Mouse (Mus musculus) liver, postnatal 0 days (tissue): Measurements from ENCODE around the gene Cdkl2. TPM values are rescaled to one million over a fixed set of nuclear protein-coding genes. Genes with fewer than 3 reads are reported as not detected.

ENCODE experiments used
- ATAC-seq: fragments of 200-750 bp; cut with Nextera tagmentation; 2 replicates; pipeline ENCODE4 v1.8.0; 2017; ENCODE audit warnings: mild to moderate bottlenecking, moderate library complexity
- DNase-seq: peaks from one replicate; pipeline ENCODE4 v3.0.0-alpha.2; 2016
- H3K27ac ChIP-seq: fragments of 300-500 bp; sonication (generic); 2 replicates; pipeline ENCODE4 v1.5.1; 2014; ENCODE audit warnings: antibody characterized with exemption, moderate library complexity, mild to moderate bottlenecking, low read depth
- H3K27me3 ChIP-seq: fragments of 300-500 bp; sonication (generic); 2 replicates; pipeline ENCODE4 v1.6.1; 2014; ENCODE audit warnings: low read length, control low read depth, mixed read lengths; ENCODE audit not compliant: insufficient read depth
- H3K36me3 ChIP-seq: fragments of 300-500 bp; sonication (generic); replicated peaks from 2 replicates; pipeline ENCODE4 v1.6.1; 2014; ENCODE audit warnings: mild to moderate bottlenecking, control low read depth, low read length, moderate library complexity, mixed read lengths; ENCODE audit not compliant: insufficient read depth
- H3K4me1 ChIP-seq: fragments of 300-500 bp; sonication (generic); 2 replicates; pipeline ENCODE4 v1.6.1; 2014; ENCODE audit warnings: antibody characterized with exemption, mild to moderate bottlenecking, control low read depth; ENCODE audit not compliant: insufficient read depth
- H3K4me2 ChIP-seq: fragments of 300-500 bp; sonication (generic); 2 replicates; pipeline ENCODE4 v1.6.1; 2014; ENCODE audit warnings: low read depth, mild to moderate bottlenecking, low read length, moderate library complexity, mixed read lengths
- H3K4me3 ChIP-seq: fragments of 300-500 bp; sonication (generic); 2 replicates; pipeline ENCODE4 v1.5.1; 2014; ENCODE audit warnings: low read depth, low read length
- H3K9ac ChIP-seq: fragments of 300-500 bp; sonication (generic); replicated peaks from 2 replicates; pipeline ENCODE4 v1.6.1; 2014; ENCODE audit warnings: mild to moderate bottlenecking, moderate library complexity
- H3K9me3 ChIP-seq: fragments of 300-500 bp; sonication (generic); 2 replicates; pipeline ENCODE4 v1.6.1; 2016; ENCODE audit warnings: mild to moderate bottlenecking, control low read depth, low read length, mixed read lengths
- CTCF ChIP-seq: sonication (generic); IDR thresholded peaks from 2 replicates; pipeline ENCODE4 v1.5.1; 2016; ENCODE audit warnings: antibody characterized with exemption, low read depth
- EP300 ChIP-seq: IDR thresholded peaks from 2 replicates; pipeline ENCODE4 v1.6.1; 2016; ENCODE audit warnings: antibody characterized with exemption, low read depth, mild to moderate bottlenecking
- WGBS: fragments of 180-500 bp; shearing (Covaris S2); extraction: QIAGEN DNeasy Blood & Tissue Kit; methylation state at CpG from one replicate; pipeline ENCODE4 v1.1.7; 2014; ENCODE audit not compliant: insufficient replicate concordance; 5-methylcytosine and 5-hydroxymethylcytosine counted together
- polyA plus RNA-seq: library from polyadenylated mRNA; unstranded; fragments of >200 nt; fragmentation: Nextera tagmentation; extraction: Ambion mirVana; gene quantifications from 2 replicates; pipeline ENCODE4 v1.2.1, GENCODE M21; 2015

Cdkl2 gene
- 0.73 and 0.90 TPM in 2 replicates for polyA plus RNA-seq

GRCm38 (mm10) chr5:92043783-92044182, at the start of gene Cdkl2:
Gene Cdkl2 (minus strand): TSS chr5:92043883.
- 69% methylated on average over 4 of the region's 4 CpGs for WGBS

GRCm38 (mm10) chr5:92087469-92087868, 43.8 kb upstream of the Cdkl2 start:
- ATAC-seq (no peak), DNase-seq (no peak)
- H3K4me2 ChIP-seq: no peak overlapping the region
- WGBS: 77% methylated on average over 4 of the region's 4 CpGs
- no peak overlapping the region for H3K4me3 ChIP-seq
- H3K27me3 ChIP-seq: no peaks in the 10 kb centered on the region
- TF ChIP-seq EP300 (no peak), CTCF (no peak)
- no peak overlapping the region for H3K9ac ChIP-seq
- no peaks in the 10 kb centered on the region for H3K36me3 ChIP-seq
- H3K4me1 ChIP-seq: peaks cover 6% of the 10 kb centered on the region; the same call in 1 of the 2 replicates
- peaks cover 2% of the 10 kb centered on the region; the same call in 1 of the 2 replicates for H3K9me3 ChIP-seq
- H3K27ac ChIP-seq: no peak overlapping the region

More at GRCm38 (mm10) chr5:92043783-92044182, at the start of gene Cdkl2:
- ATAC-seq (no peak), DNase-seq (no peak)
- H3K4me2 ChIP-seq: peak within 1 kb of the TSS; percentile 91
- H3K9ac ChIP-seq: peak within 1 kb of the TSS; percentile 66
- peaks cover 7% of the 10 kb centered on the region; the same call in 1 of the 2 replicates for H3K4me1 ChIP-seq
- H3K4me3 ChIP-seq: peak within 1 kb of the TSS; percentile 72
- peaks cover 5% of the 10 kb centered on the region; the same call in 1 of the 2 replicates for H3K27me3 ChIP-seq
- no peaks in the 10 kb centered on the region for H3K9me3 ChIP-seq
- peak within 1 kb of the TSS; percentile 73 for H3K27ac ChIP-seq
- no peak for TF ChIP-seq EP300
- no peak for TF ChIP-seq CTCF
- no peaks in the 10 kb centered on the region for H3K36me3 ChIP-seq

- no peak overlapping the region for H3K4me2 ChIP-seq
- no peak for DNase-seq
- no peaks in the 10 kb centered on the region for H3K27me3 ChIP-seq
- H3K9ac ChIP-seq: no peak overlapping the region
- H3K36me3 ChIP-seq: no peaks in the 10 kb centered on the region
- peaks cover 20% of the 10 kb centered on the region for H3K4me1 ChIP-seq
- H3K27ac ChIP-seq: no peak overlapping the region
- TF ChIP-seq CTCF (no peak), EP300 (no peak)
- peaks cover 2% of the 10 kb centered on the region; the same call in 1 of the 2 replicates for H3K9me3 ChIP-seq
- WGBS: 65% methylated on average over 7 of the region's 7 CpGs
- H3K4me3 ChIP-seq: no peak overlapping the region
- ATAC-seq: no peak
Measured at GRCm38 (mm10) chr5:92085821-92086550, 42.3 kb upstream of the Cdkl2 start.

- DNase-seq: no peak
- H3K27ac ChIP-seq: no peak overlapping the region
- no peak for ATAC-seq
- H3K36me3 ChIP-seq: no peaks in the 10 kb centered on the region
- no peak for TF ChIP-seq CTCF
- no peak for TF ChIP-seq EP300
- no peak overlapping the region for H3K9ac ChIP-seq
- no peaks in the 10 kb centered on the region for H3K27me3 ChIP-seq
- peaks cover 2% of the 10 kb centered on the region; the same call in 1 of the 2 replicates for H3K9me3 ChIP-seq
- H3K4me3 ChIP-seq: no peak overlapping the region
- H3K4me1 ChIP-seq: peaks cover 21% of the 10 kb centered on the region
- no peak overlapping the region for H3K4me2 ChIP-seq
- WGBS: 67% methylated on average over 4 of the region's 4 CpGs
Measured at GRCm38 (mm10) chr5:92085246-92085645, 41.6 kb upstream of the Cdkl2 start.

GRCm38 (mm10) chr5:92083417-92084038, 39.8 kb upstream of the Cdkl2 start, which contains the start of gene G3bp2:
Gene G3bp2 (minus strand): TSS chr5:92083719.
- Histone ChIP-seq H3K9ac (peak within 1 kb of the TSS; percentile 93), H3K27ac (peak within 1 kb of the TSS; percentile 96), H3K27me3 (no peaks in the 10 kb centered on the region), H3K4me1 (peaks cover 28% of the 10 kb centered on the region), H3K4me2 (peak within 1 kb of the TSS; percentile 95), H3K36me3 (no peaks in the 10 kb centered on the region), H3K9me3 (peaks cover 2% of the 10 kb centered on the region; the same call in 1 of the 2 replicates), H3K4me3 (peak within 1 kb of the TSS; percentile 96)
- ATAC-seq (peak; percentile 96), DNase-seq (peak; percentile 97)
- WGBS: under 1% methylated on average over 56 of the region's 65 CpGs
- no peak for TF ChIP-seq CTCF

- WGBS: 3% methylated on average over 54 of the region's 55 CpGs
- Histone ChIP-seq H3K4me3 (peak overlapping the region; percentile 96), H3K36me3 (no peaks in the 10 kb centered on the region), H3K4me2 (peak overlapping the region; percentile 95), H3K27ac (peak overlapping the region; percentile 96), H3K27me3 (no peaks in the 10 kb centered on the region), H3K9ac (peak overlapping the region; percentile 93), H3K4me1 (peaks cover 28% of the 10 kb centered on the region), H3K9me3 (peaks cover 2% of the 10 kb centered on the region; the same call in 1 of the 2 replicates)
- ATAC-seq (peak; percentile 10; the same call in 1 of the 2 replicates), DNase-seq (peak; percentile 81)
- TF ChIP-seq CTCF: no peak
- TF ChIP-seq EP300: no peak
Measured at GRCm38 (mm10) chr5:92082821-92083401, 39.2 kb upstream of the Cdkl2 start.
